Mouse (Mus musculus): ENCODE data around the gene Kat6b.

The Kat6b gene

DNA sequence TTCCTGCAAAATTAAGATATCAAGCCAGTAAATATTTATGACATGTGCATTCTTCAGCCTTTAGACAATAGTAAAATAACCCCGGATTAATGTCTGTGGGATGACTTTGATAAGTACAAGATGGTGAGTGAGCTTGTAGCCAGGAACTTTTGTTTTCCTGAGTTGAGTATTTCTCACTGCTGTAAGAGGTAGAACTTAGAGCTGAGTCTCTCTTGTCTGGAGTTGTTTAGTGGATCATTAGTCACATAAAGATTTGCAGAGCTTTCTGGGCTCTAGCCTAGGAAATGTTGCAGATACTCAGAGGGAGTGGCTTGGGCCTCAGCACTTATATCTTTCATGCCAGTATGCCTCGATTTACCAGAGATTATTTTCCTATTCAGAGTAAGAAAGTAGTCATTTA lies 106.7 kb downstream of the Kat6b start:
- intact Hi-C loops (cut with DNase I): no loop called here

DNA sequence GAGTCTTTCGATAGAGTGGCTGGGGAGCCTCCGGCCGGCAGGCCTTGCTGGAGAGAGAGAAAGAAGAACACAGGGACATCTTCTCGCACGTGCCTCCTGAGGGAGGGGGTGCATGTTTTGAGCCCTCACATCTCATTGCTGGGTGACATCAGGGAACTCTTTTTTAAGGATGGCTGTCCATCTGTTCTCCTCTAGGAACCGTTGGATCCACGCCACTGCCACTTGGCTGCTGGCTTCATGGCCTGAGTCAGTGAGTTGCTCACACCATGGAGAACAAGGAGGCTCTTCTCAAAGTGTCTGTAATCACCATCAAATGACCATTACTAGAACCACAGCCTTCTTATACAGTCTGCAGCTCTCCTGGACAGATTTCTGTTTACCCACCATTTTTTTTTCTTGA lies 108.4 kb downstream of the Kat6b start:
- intact Hi-C loops (cut with DNase I): no loop called here

DNA sequence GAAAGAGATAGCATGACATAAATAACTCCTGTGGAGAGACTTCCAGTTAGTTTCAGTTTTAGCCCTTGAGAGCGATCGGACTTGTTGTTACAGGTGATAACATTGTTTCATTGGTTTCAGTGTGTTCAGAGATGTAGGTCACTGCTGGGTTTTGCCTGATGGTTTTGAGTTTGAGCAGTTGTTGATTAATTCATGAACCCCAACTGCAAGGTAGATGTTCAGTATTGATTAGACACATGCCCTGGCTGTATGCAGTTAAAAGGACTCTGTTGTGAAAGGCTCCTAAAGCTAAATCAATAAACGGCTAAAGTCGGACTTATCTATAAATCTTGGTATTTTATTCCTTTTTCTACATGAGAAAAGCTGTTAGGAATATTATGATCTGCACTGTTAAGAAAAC lies 109.0 kb downstream of the Kat6b start:
- intact Hi-C loops (cut with DNase I): no loop called here

DNA sequence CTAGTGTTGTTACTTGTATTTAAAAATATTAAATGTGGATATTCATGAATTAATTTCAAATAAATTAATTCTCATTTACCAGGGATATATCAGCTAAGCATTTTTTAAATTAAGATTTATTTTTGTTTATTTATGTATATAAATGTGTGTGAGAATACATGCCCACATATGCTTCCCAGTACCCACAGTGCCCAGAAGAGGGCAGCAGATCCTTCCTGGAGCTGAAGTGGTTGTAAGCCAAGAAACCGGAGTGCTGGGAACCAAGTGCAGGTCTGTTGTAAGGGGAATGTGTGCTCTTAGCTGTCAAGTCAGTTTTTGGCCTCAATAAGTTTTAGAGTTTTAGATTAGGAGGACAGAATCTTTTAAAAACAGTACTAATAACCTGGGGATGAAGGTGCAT lies 110.9 kb downstream of the Kat6b start:
- intact Hi-C loops (cut with DNase I): no loop called here

DNA sequence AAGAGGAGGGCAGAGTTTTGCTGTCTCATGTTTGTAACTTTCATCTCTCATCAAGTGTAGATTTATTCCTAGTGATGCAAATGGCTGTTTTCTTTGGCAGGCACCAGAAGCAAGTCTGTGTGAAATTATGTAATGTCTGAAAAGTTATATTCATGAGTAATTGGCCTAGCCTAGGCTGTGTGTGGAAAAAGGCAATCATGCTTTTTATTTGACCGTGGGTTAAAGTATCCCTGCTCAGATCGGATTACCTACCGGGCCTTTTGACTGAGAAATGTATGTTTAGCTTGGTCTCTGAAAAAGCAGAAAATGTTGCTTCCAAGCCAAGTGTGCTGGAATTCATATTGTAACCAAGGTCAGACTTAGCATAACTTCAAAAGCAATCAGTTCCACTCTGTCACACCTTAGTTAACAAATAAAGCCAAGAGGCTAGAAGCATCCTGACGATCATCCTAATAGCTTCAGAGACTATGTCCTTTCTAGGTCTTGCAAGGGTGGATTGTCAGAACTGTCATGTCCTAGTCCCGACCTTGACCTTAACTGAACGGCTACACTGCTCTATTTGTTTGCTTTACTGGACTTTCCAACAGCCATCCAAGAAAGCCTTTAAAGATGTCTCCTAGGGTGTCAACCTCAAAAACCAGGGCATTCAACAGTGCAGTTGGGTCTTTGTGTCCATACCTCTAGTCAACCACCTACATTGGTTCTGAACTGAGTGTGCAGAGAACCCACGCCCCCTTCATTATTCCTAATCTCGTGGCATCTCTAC lies 111.9 kb downstream of the Kat6b start:
- intact Hi-C loops (cut with DNase I): no loop called here

DNA sequence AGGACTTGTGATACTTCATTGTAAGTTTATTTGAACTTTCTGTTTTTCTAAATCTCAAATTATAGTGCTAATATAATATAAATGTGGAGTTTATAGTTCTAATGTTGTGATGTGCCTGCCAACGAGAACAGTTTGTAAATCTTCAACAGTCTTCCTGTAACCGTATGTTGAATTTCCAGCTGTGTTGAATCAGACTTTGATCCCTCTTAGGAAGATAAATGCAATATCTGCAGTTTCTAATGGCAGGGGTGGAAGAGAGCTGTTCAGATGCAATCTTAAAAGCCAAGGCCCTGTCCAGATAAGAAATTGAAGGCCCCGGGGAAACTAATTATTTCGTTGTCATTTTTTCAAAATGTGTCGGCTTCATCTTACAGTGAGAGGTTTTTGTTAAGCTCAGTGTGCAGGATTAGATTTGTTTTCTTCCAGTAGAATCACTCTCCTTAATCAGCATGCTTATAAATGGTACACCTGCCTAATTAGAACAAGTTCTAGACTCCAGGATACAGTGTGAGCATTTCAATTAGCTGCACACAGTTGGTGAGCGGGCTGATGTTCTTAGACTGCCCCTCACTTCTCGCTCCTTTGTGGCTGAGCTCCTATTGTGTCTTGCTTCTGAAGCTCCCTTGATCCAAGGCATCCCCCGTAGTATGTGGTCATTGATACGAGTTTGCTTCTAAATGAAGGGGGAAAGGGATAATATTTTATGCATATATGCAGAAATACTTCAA lies 118.4 kb downstream of the Kat6b start:
- intact Hi-C loops (cut with DNase I): loop anchor here (10.0 kb wide), 1 partner anchor 75 kb away; no protein-coding TSS in a partner anchor

DNA sequence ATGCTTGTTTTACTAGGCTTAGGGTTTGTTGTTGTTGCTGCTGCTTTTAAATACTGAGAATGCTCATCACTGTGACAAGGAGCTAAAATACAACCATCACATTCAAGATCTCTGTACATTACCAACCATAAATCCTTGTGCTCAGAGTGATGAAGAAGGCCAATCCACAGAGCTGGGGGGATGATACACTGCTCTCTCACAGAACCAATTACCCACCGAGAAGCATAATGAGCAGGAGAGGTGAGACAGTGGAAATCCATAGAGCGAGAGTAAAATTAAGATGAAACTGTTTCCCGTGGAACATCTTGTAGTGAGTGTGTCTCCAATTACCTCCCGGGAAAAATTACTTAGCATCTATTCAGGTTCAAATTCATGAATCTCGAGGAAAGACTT lies 118.9 kb downstream of the Kat6b start:
- intact Hi-C loops (cut with DNase I): loop anchor here (10.0 kb wide), 1 partner anchor 75 kb away; no protein-coding TSS in a partner anchor

DNA sequence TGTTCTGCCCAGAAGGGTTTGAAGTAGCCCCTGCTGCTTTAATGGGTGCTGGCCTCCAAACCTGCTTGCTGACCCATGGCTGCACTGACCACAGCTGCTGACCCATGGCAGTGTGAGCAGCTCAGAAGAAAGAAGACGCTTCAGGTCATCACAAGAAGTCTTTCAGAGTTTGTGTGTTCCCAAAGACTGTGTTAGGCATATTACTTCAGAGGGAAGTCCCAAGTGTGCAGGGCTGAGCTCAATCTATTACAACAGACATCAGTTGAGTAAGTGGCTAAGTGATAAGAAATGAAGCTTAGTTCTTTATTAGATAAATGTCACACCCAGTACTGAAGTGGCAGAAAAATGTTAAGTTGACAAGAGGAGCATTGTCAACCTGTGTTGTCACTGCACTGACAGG lies 119.4 kb downstream of the Kat6b start:
- intact Hi-C loops (cut with DNase I): loop anchor here (10.0 kb wide), 1 partner anchor 76 kb away; no protein-coding TSS in a partner anchor

DNA sequence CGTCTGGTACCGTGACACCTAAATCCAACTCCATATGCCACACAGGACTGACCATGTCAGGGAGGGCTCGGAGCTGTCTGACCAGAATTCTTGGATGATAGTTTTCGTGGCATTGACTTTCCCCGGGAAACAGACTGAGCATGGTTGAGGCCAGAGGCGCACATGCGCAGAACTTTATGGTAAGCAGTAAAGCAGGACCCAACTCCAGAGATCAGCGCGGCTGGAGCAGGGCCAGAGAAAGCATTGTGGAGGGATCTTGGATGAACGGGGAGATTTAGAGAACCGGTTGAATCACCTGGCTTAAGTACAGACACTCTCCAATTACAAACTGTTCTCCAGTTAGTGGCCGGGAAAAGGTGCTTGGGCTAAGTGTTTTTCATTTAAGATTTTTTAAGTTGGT lies 120.9 kb downstream of the Kat6b start:
- intact Hi-C loops (cut with DNase I): loop anchor here (10.0 kb wide), 1 partner anchor 77 kb away; no protein-coding TSS in a partner anchor

DNA sequence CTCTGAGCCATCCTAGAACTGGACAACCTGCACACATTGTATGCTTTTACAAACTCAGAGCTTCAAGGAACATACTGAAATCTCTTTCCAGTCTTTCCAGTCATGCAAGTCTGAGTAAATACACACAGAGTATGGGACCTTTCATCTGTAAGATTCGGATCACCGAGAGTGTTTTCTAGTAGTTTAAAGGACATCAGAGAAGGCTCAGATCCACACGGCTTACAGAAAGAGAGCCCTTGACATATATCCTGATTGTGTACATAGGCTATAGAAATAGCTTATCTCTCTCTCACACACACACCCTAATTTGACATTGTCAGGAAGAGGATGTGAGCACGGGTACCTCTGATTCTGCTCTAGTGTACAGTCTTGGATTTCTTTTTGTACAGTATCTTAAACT lies 121.7 kb downstream of the Kat6b start:
- intact Hi-C loops (cut with DNase I): loop anchor here (10.0 kb wide), 1 partner anchor 78 kb away; no protein-coding TSS in a partner anchor

DNA sequence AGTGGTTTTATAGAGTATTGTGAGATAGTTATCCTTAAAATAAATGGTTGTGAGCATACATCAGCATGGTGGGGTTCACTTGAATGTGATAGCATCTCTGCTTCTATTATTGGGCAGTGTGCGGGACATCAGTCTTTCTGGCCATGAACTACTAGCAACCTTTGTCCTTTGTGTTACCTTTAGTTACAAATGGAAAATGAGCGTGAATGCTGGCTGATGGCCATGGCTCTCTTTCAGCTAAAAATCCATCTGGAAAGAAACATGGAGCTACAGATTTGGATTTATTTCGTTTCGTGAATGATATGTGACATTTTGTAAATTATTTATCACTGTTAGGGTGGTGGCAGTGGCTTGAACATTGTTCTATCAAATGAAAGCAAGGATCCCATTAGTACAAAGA lies 126.5 kb downstream of the Kat6b start:
- intact Hi-C loops (cut with DNase I): loop anchor here (10.0 kb wide), 1 partner anchor 83 kb away; no protein-coding TSS in a partner anchor

DNA sequence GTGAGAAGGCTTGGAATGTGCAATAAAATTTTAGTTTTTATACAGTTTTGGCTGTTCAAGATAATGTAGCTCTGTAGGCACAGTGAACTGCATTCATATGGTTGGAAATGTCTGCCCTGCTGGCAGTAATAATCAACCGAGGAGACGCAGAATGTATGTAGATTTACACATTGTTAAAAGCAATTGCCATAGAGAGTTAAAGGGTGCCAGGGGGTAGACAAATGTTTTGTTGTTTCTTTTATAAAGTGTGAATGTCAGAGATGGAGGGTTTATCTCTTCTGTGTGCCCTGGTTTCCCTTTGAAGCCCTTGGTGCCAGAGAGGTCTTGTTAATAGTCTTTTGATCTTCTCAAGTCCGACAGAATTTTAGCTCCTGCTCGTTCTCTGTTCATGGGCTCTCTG lies 127.7 kb downstream of the Kat6b start:
- intact Hi-C loops (cut with DNase I): loop anchor here (10.0 kb wide), 1 partner anchor 84 kb away; no protein-coding TSS in a partner anchor

DNA sequence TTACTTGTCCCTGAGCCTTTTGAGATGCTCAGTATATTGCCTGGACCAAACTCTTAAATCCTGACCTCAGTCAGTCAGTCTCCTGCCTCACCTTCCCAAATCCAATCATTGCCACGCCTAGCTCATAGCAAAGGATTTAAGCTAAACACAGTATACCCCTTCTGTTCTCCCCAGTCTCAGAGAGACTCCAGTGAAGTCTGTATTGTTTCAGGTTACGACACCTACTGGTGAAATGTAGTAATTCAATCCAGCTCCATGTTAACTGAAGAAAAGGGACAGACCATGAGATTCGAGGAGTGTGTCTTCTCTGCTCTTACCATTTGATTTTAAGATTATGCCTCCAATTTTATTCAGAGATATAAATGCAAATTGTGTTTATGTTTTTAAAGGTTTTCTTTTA lies 129.0 kb downstream of the Kat6b start:
- intact Hi-C loops (cut with DNase I): loop anchor here (5.0 kb wide), 1 partner anchor 108 kb away; no protein-coding TSS in a partner anchor

DNA sequence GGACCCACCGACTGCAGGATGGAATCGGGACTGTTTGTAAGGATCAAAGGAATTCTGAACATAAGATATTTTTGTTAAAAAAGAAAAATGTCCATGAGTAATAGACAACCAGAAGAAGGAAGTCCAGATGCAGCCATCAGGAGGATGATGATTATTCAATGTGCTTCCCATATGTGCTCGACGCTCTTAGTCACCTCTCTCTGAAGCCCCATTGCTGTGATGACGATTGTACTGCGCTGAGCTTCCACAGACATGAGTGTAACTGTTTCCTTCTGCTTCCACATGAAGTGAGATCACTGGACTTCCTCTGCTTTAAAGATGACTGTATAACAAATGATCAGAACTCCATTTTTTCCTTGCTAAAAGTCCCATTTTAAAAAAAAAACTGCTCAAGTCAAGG lies 131.8 kb downstream of the Kat6b start:
- intact Hi-C loops (cut with DNase I): loop anchor here (5.0 kb wide), 1 partner anchor 111 kb away; no protein-coding TSS in a partner anchor

DNA sequence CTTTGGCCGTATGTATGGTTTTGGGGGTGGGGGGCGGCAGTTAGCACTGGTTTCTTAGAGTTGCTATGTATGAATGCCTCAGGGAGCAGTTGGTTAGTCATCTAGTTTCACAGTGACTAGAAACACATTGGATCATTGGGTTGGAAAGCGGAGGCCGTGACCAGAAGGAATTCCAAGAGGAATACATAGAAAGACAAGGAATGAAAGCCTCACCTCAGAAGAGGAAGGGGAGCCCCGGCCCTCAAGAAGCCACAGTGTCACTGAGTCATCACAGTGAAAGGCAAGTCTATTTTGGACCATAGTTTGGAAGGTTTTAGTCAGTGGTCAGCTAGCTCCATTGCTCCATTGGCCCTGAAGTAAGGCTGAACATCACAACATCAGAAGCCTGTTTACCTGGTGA lies 132.9 kb downstream of the Kat6b start:
- intact Hi-C loops (cut with DNase I): loop anchor here (5.0 kb wide), 1 partner anchor 112 kb away; no protein-coding TSS in a partner anchor

DNA sequence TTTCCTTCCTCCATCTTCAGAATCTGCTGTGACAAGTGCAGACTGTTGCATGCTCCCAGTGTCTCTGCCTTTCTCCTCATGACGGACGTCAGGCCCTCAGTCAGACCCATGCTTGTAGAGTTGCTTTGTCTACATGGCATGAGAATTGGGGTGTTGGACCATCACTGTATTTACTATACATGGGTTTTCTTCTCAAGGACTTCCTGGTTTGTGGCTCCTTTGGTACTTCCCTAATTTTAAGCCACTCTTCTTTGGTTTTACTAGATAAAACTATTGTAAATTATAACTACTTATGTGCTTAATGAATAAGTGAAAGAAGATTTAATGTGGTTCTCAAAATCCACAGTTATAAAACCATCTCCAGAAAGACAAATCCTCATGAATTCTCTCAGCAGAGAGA lies 134.6 kb downstream of the Kat6b start:
- intact Hi-C loops (cut with DNase I): no loop called here

DNA sequence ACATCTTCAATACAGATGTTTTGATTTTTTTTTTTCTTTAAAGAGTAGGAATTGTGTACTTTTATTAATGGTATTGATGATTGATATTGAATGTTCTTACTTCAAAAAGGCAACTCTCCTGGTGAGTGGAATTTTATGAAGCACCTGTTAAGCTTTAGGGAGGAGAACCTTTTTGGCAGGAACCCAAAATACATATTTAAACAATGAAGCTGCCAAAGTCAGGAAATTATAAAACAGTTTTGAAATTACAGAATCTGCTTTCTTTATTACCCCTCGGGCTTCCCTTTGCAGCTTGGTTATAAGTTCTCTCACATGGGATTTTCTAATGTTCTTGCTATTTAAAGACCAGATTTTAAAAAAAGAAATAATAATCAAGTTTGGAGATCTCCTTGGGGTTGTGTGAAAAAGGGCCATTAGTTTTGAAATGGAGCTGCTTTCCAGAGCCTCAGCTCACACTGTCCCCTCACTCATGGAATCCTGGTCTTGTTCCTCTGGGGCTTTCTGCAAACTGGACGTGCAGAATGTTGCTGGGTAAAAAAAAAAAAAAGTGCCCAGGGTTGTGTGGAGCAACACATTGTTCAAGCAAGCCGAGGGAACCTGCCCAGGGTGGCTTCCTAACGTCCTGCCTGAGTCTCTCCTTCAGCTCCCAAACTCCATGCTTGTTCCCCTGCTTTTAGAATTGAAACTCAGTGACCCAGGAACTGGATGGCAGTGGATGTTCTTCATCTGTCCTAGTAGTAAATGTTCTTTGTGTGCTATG lies 136.2 kb downstream of the Kat6b start:
- intact Hi-C loops (cut with DNase I): no loop called here

DNA sequence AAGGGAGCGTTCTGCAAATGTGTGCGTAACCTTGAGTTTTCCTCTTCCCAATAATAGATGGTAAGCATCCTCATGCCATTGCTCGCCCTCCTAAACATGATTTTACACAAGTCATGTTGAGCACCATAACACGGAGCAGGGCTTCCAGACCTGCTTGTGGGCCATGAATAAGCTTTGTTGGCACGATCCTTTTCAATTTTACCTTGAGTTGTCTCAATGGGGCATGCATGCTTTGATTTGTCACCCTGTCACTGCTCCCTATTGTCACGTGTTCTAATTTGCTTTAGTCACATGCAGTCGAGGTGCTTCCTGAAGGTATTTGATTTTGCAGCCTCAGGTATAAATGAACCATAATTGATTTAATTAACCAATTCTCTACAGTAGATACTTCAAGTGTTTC lies 138.7 kb downstream of the Kat6b start:
- intact Hi-C loops (cut with DNase I): loop anchor here (10.0 kb wide), 1 partner anchor 325 kb away; no protein-coding TSS in a partner anchor

DNA sequence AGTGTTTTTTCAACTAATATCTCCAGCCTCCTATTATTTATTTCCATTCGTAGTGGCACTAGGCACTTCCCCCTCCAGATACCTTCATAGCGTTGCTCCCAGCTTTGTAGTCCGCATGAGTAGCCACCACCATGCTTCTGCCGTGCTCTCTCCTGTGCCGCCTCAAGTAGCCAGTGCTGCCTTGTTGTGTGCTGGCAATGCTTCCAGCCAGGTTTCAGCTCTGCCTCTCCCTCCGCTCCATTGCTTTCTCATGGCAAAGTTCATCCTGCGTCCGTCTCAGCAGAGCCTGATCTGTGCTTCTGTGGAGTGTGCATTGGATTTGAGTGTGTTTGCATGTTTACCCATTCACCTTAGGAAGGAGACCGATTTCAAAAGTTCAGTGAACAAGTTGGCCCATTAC lies 144.7 kb downstream of the Kat6b start:
- intact Hi-C loops (cut with DNase I): loop anchor here (10.0 kb wide), 1 partner anchor 331 kb away; no protein-coding TSS in a partner anchor

DNA sequence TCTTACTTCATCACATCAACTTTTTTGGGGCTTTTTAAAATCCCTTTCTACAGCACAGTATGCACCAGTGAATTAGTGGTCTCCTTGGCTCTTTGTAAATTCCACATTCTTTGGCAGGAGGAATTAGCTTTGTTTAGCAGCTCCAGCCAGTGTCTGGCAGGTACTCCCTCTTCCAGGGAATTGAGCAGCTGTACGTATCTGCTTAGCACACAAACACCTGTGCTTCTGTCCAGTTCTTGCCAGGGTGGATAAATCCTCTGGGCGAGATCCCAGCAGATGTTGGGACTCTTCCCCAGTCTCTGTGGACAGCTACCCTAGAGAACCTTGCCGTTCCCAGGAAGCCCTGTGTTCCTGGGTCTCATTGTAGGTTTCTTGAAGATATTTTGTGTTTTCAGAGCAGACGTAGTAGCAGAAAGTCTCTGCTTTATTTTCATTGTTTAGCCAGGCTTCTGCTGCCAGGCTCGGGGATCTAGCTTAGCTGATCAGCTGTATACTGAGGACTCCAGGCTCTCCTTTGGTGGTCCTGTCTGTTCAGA lies 150.5 kb downstream of the Kat6b start:
- intact Hi-C loops (cut with DNase I): no loop called here

DNA sequence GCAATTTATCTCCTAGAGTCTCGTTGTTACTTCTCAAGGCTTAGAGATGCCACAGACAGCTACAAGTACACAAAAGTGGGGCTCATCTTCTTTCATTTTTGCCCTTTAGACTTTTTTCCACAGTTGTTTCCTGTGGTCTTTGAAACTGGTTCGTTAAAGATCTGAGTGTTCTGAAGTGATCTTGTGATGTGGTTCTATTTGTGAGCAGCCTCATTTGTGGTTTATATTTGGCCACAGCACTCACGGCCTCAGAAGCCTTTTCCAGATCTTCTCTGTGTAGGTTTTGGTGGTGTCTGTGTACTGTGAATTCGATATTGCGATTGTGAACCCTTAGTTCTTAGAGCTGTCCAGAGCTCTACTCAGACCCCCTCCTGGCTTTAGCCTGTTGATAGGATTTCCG lies 155.3 kb downstream of the Kat6b start:
- intact Hi-C loops (cut with DNase I): no loop called here

All from adrenal gland (tissue).